Mouse (Mus musculus) limb, embryonic 15.5 days (tissue): ENCODE results near the gene Rxra. TPM values are rescaled to one million over a fixed set of nuclear protein-coding genes. Genes with fewer than 3 reads are reported as not detected.

Experiments
- ATAC-seq: fragments of 200-750 bp; cut with Nextera tagmentation; 2 replicates; pipeline ENCODE4 v1.8.0; 2017; ENCODE audit warnings: low read depth, moderate TSS enrichment; ENCODE audit not compliant: insufficient number of reproducible peaks, low FRiP score, low TSS enrichment
- H3K27ac ChIP-seq: fragments of 300-500 bp; sonication (generic); 2 replicates; pipeline ENCODE4 v1.5.1; 2015; ENCODE audit warnings: moderate library complexity, mild to moderate bottlenecking, inconsistent platforms
- H3K27me3 ChIP-seq: fragments of 300-500 bp; sonication (generic); 2 replicates; pipeline ENCODE4 v1.6.1; 2015; ENCODE audit warnings: inconsistent platforms
- H3K36me3 ChIP-seq: fragments of 300-500 bp; sonication (generic); 2 replicates; pipeline ENCODE4 v1.6.1; 2015; ENCODE audit warnings: inconsistent platforms
- H3K4me1 ChIP-seq: fragments of 300-500 bp; sonication (generic); 2 replicates; pipeline ENCODE4 v1.6.1; 2015; ENCODE audit warnings: inconsistent platforms
- H3K4me2 ChIP-seq: fragments of 300-500 bp; sonication (generic); 2 replicates; pipeline ENCODE4 v1.6.1; 2015; ENCODE audit warnings: mild to moderate bottlenecking, inconsistent platforms
- H3K4me3 ChIP-seq: fragments of 300-500 bp; sonication (generic); 2 replicates; pipeline ENCODE4 v1.5.1; 2015; ENCODE audit warnings: mild to moderate bottlenecking, inconsistent platforms
- H3K9ac ChIP-seq: fragments of 300-500 bp; sonication (generic); 2 replicates; pipeline ENCODE4 v1.6.1; 2015; ENCODE audit warnings: inconsistent platforms
- H3K9me3 ChIP-seq: fragments of 300-500 bp; sonication (generic); 2 replicates; pipeline ENCODE4 v1.6.1; 2016; ENCODE audit warnings: inconsistent platforms
- WGBS: fragments of 180-500 bp; shearing (Covaris S2); methylation state at CpG from one replicate; pipeline ENCODE4 v1.1.7; 2015; 5-methylcytosine and 5-hydroxymethylcytosine counted together
- polyA plus RNA-seq: library from polyadenylated mRNA; unstranded; fragments of >200 nt; fragmentation: Nextera tagmentation; extraction: Ambion mirVana; gene quantifications from 2 replicates; pipeline ENCODE4 v1.2.1, GENCODE M21; 2015

The Rxra gene
- polyA plus RNA-seq, 1 experiment from 2014 or later, result 19.7 TPM

- no peak overlapping the region for H3K4me2 ChIP-seq
- peaks cover 94% of the 10 kb centered on the region for H3K4me1 ChIP-seq
- no peak overlapping the region for H3K27ac ChIP-seq
- no peak overlapping the region for H3K9ac ChIP-seq
- ATAC-seq, result no peak
- no peaks in the 10 kb centered on the region for H3K36me3 ChIP-seq
- H3K27me3 ChIP-seq, result no peaks in the 10 kb centered on the region
- H3K4me3 ChIP-seq, result no peak overlapping the region
- WGBS, result 78% methylated on average over 2 of the region's 2 CpGs
- H3K9me3 ChIP-seq, result no peaks in the 10 kb centered on the region
These were observed 10.1 kb downstream of the Rxra start for GRCm38 (mm10) chr2:27686335-27686734.

- ATAC-seq, result no peak
- H3K9me3 ChIP-seq, result no peaks in the 10 kb centered on the region
- peaks cover 94% of the 10 kb centered on the region for H3K4me1 ChIP-seq
- no peaks in the 10 kb centered on the region for H3K36me3 ChIP-seq
- H3K27ac ChIP-seq, result peak overlapping the region; percentile 33; the same call in 1 of the 2 replicates
- no peak overlapping the region for H3K9ac ChIP-seq
- no peak overlapping the region for H3K4me2 ChIP-seq
- no peak overlapping the region for H3K4me3 ChIP-seq
- no peaks in the 10 kb centered on the region for H3K27me3 ChIP-seq
- WGBS, result 25% methylated on average over 1 of the region's 1 CpGs
These were observed 10.8 kb downstream of the Rxra start for GRCm38 (mm10) chr2:27687041-27687440.

- peak overlapping the region; percentile 33; the same call in 1 of the 2 replicates for H3K27ac ChIP-seq
- WGBS, result 79% methylated on average over 5 of the region's 5 CpGs
These were observed 11.7 kb downstream of the Rxra start for GRCm38 (mm10) chr2:27687973-27688372.

GRCm38 (mm10) chr2:27690714-27691113, 14.5 kb downstream of the Rxra start:
- H3K4me2 ChIP-seq, result no peak overlapping the region
- peaks cover 89% of the 10 kb centered on the region for H3K4me1 ChIP-seq
- no peak overlapping the region for H3K9ac ChIP-seq
- no peak overlapping the region for H3K4me3 ChIP-seq
- peak overlapping the region; percentile 65; the same call in 1 of the 2 replicates for H3K27ac ChIP-seq
- H3K36me3 ChIP-seq, result no peaks in the 10 kb centered on the region
- ATAC-seq, result no peak
- 46% methylated on average over 5 of the region's 5 CpGs for WGBS
- H3K27me3 ChIP-seq, result no peaks in the 10 kb centered on the region
- H3K9me3 ChIP-seq, result no peaks in the 10 kb centered on the region

More at GRCm38 (mm10) chr2:27687973-27688372, 11.7 kb downstream of the Rxra start:
- Histone ChIP-seq H3K4me1 (peaks cover 94% of the 10 kb centered on the region), H3K9ac (no peak overlapping the region), H3K4me3 (no peak overlapping the region), H3K27me3 (no peaks in the 10 kb centered on the region), H3K36me3 (no peaks in the 10 kb centered on the region), H3K9me3 (no peaks in the 10 kb centered on the region), H3K4me2 (no peak overlapping the region)
- ATAC-seq, result no peak

GRCm38 (mm10) chr2:27691139-27691720, 15.0 kb downstream of the Rxra start:
- ATAC-seq, result no peak
- Histone ChIP-seq H3K36me3 (no peaks in the 10 kb centered on the region), H3K27ac (peak overlapping the region; percentile 65), H3K4me2 (no peak overlapping the region), H3K9ac (no peak overlapping the region), H3K27me3 (no peaks in the 10 kb centered on the region), H3K4me3 (no peak overlapping the region), H3K4me1 (peaks cover 89% of the 10 kb centered on the region), H3K9me3 (no peaks in the 10 kb centered on the region)
- 67% methylated on average over 14 of the region's 14 CpGs for WGBS

- H3K4me1 ChIP-seq, result peaks cover 88% of the 10 kb centered on the region
- no peaks in the 10 kb centered on the region for H3K36me3 ChIP-seq
- H3K4me3 ChIP-seq, result no peak overlapping the region
- no peak overlapping the region for H3K9ac ChIP-seq
- ATAC-seq, result no peak
- H3K9me3 ChIP-seq, result no peaks in the 10 kb centered on the region
- no peak overlapping the region for H3K4me2 ChIP-seq
- H3K27me3 ChIP-seq, result no peaks in the 10 kb centered on the region
- 86% methylated on average over 3 of the region's 3 CpGs for WGBS
- no peak overlapping the region for H3K27ac ChIP-seq
These were observed 16.4 kb downstream of the Rxra start for GRCm38 (mm10) chr2:27692608-27693007.

- H3K36me3 ChIP-seq, result no peaks in the 10 kb centered on the region
- WGBS, result 71% methylated on average over 6 of the region's 6 CpGs
- no peak overlapping the region for H3K4me3 ChIP-seq
- no peak for ATAC-seq
- no peak overlapping the region for H3K9ac ChIP-seq
- H3K4me1 ChIP-seq, result peaks cover 88% of the 10 kb centered on the region
- 0 out of 2 replicates have a peak overlapping the region, but pooled peaks have one; percentile 22 for H3K27ac ChIP-seq
- H3K27me3 ChIP-seq, result no peaks in the 10 kb centered on the region
- H3K9me3 ChIP-seq, result no peaks in the 10 kb centered on the region
- no peak overlapping the region for H3K4me2 ChIP-seq
These were observed 17.4 kb downstream of the Rxra start for GRCm38 (mm10) chr2:27693684-27694083.

GRCm38 (mm10) chr2:27699574-27699973, 23.3 kb downstream of the Rxra start:
- Histone ChIP-seq H3K9me3 (no peaks in the 10 kb centered on the region), H3K27ac (peak overlapping the region; percentile 67), H3K27me3 (no peaks in the 10 kb centered on the region), H3K36me3 (no peaks in the 10 kb centered on the region), H3K4me3 (no peak overlapping the region), H3K9ac (no peak overlapping the region), H3K4me2 (0 out of 2 replicates have a peak overlapping the region, but pooled peaks have one; percentile 17), H3K4me1 (peaks cover 94% of the 10 kb centered on the region)
- 13% methylated on average over 7 of the region's 7 CpGs for WGBS
- peak; percentile 58 for ATAC-seq

GRCm38 (mm10) chr2:27702283-27702682, 26.0 kb downstream of the Rxra start:
- peaks cover 86% of the 10 kb centered on the region for H3K4me1 ChIP-seq
- H3K9ac ChIP-seq, result no peak overlapping the region
- no peak overlapping the region for H3K4me3 ChIP-seq
- 56% methylated on average over 3 of the region's 3 CpGs for WGBS
- no peaks in the 10 kb centered on the region for H3K9me3 ChIP-seq
- no peaks in the 10 kb centered on the region for H3K36me3 ChIP-seq
- ATAC-seq, result 0 out of 2 replicates have a peak, but pooled peaks have one; percentile 11
- no peak overlapping the region for H3K4me2 ChIP-seq
- no peaks in the 10 kb centered on the region for H3K27me3 ChIP-seq
- H3K27ac ChIP-seq, result peak overlapping the region; percentile 71

GRCm38 (mm10) chr2:27702904-27703666, 26.8 kb downstream of the Rxra start:
- no peak overlapping the region for H3K9ac ChIP-seq

GRCm38 (mm10) chr2:27703852-27704640, 27.8 kb downstream of the Rxra start:
- H3K36me3 ChIP-seq, result peaks cover 3% of the 10 kb centered on the region; the same call in 1 of the 2 replicates
- peaks cover 75% of the 10 kb centered on the region for H3K4me1 ChIP-seq
- no peak overlapping the region for H3K4me2 ChIP-seq
- WGBS, result 51% methylated on average over 9 of the region's 9 CpGs
- peak overlapping the region; percentile 71 for H3K27ac ChIP-seq
- no peak for ATAC-seq
- no peaks in the 10 kb centered on the region for H3K9me3 ChIP-seq
- no peaks in the 10 kb centered on the region for H3K27me3 ChIP-seq
- no peak overlapping the region for H3K4me3 ChIP-seq
- H3K9ac ChIP-seq, result no peak overlapping the region

More at GRCm38 (mm10) chr2:27702904-27703666, 26.8 kb downstream of the Rxra start:
- Histone ChIP-seq H3K27me3 (no peaks in the 10 kb centered on the region), H3K4me2 (0 out of 2 replicates have a peak overlapping the region, but pooled peaks have one; percentile 7), H3K27ac (peak overlapping the region; percentile 71), H3K36me3 (peaks cover under 1% of the 10 kb centered on the region; the same call in 1 of the 2 replicates), H3K4me1 (peaks cover 80% of the 10 kb centered on the region), H3K9me3 (no peaks in the 10 kb centered on the region), H3K4me3 (no peak overlapping the region)
- ATAC-seq, result no peak
- 65% methylated on average over 10 of the region's 10 CpGs for WGBS
